Mouse (Mus musculus): ENCODE results near the gene Wnt5a. TPM values are rescaled to one million over a fixed set of nuclear protein-coding genes. Genes with fewer than 3 reads are reported as not detected.

Gene Wnt5a
- polyA plus RNA-seq, 1 experiment = 7.4 TPM

- Histone ChIP-seq H3K4me3 (ENCODE audit: low read depth, low read length) (peak overlapping the region; percentile 46), H3K27me3 (ENCODE audit: control insufficient read depth, insufficient read depth, low read length) (peaks cover 47% of the 10 kb centered on the region), H3K36me3 (ENCODE audit: control insufficient read depth, insufficient read depth, low read length) (no peaks in the 10 kb centered on the region), H3K4me1 (ENCODE audit: control insufficient read depth, insufficient read depth, insufficient read length, low read length) (peaks cover 5% of the 10 kb centered on the region; the same call in 1 of the 2 replicates), H3K27ac (ENCODE audit: insufficient read depth, low read depth, low read length) (no peak overlapping the region)
- 8% methylated on average over 47 of the region's 47 CpGs for WGBS
- TF ChIP-seq CTCF (IDR thresholded peaks at IDR 0.05; ENCODE audit: extremely low read depth, insufficient read length, insufficient replicate concordance, low read depth, low read length) (no peak), POLR2A (IDR thresholded peaks at IDR 0.05; ENCODE audit: low read depth, low read length) (no peak)
Measured at GRCm38 (mm10) chr14:28509441-28510340, 5.1 kb downstream of the Wnt5a start.

GRCm38 (mm10) chr14:28510341-28511028 is 5.9 kb downstream of the Wnt5a start:
- Histone ChIP-seq H3K4me1 (ENCODE audit: control insufficient read depth, insufficient read depth, insufficient read length, low read length) (peaks cover 5% of the 10 kb centered on the region; the same call in 1 of the 2 replicates), H3K36me3 (ENCODE audit: control insufficient read depth, insufficient read depth, low read length) (no peaks in the 10 kb centered on the region), H3K27ac (ENCODE audit: insufficient read depth, low read depth, low read length) (peak overlapping the region; percentile 26; the same call in 1 of the 2 replicates), H3K27me3 (ENCODE audit: control insufficient read depth, insufficient read depth, low read length) (peaks cover 39% of the 10 kb centered on the region), H3K4me3 (ENCODE audit: low read depth, low read length) (peak overlapping the region; percentile 46)
- TF ChIP-seq CTCF (IDR thresholded peaks at IDR 0.05; ENCODE audit: extremely low read depth, insufficient read length, insufficient replicate concordance, low read depth, low read length) (no peak), POLR2A (IDR thresholded peaks at IDR 0.05; ENCODE audit: low read depth, low read length) (no peak)
- 18% methylated on average over 29 of the region's 29 CpGs for WGBS

- peak overlapping the region; percentile 46 for H3K4me3 ChIP-seq (ENCODE audit: low read depth, low read length)
- WGBS = 5% methylated on average over 41 of the region's 41 CpGs
- H3K4me1 ChIP-seq (ENCODE audit: control insufficient read depth, insufficient read depth, insufficient read length, low read length) = 0 out of 2 replicates have a peak, but pooled peaks cover 2% of the 10 kb centered on the region
- peaks cover 34% of the 10 kb centered on the region for H3K27me3 ChIP-seq (ENCODE audit: control insufficient read depth, insufficient read depth, low read length)
- H3K27ac ChIP-seq (ENCODE audit: insufficient read depth, low read depth, low read length) = 0 out of 2 replicates have a peak overlapping the region, but pooled peaks have one; percentile 26
- no peaks in the 10 kb centered on the region for H3K36me3 ChIP-seq (ENCODE audit: control insufficient read depth, insufficient read depth, low read length)
- no peak for TF ChIP-seq POLR2A (IDR thresholded peaks at IDR 0.05; ENCODE audit: low read depth, low read length)
- no peak for TF ChIP-seq CTCF (IDR thresholded peaks at IDR 0.05; ENCODE audit: extremely low read depth, insufficient read length, insufficient replicate concordance, low read depth, low read length)
Measured at GRCm38 (mm10) chr14:28511029-28511651, 6.6 kb downstream of the Wnt5a start.

GRCm38 (mm10) chr14:28512805-28513590 is 8.4 kb downstream of the Wnt5a start:
- H3K4me1 ChIP-seq (ENCODE audit: control insufficient read depth, insufficient read depth, insufficient read length, low read length) = no peaks in the 10 kb centered on the region
- H3K36me3 ChIP-seq (ENCODE audit: control insufficient read depth, insufficient read depth, low read length) = no peaks in the 10 kb centered on the region
- TF ChIP-seq CTCF (IDR thresholded peaks at IDR 0.05; ENCODE audit: extremely low read depth, insufficient read length, insufficient replicate concordance, low read depth, low read length) (no peak), POLR2A (IDR thresholded peaks at IDR 0.05; ENCODE audit: low read depth, low read length) (no peak)
- peaks cover 21% of the 10 kb centered on the region for H3K27me3 ChIP-seq (ENCODE audit: control insufficient read depth, insufficient read depth, low read length)
- no peak overlapping the region for H3K27ac ChIP-seq (ENCODE audit: insufficient read depth, low read depth, low read length)
- no peak overlapping the region for H3K4me3 ChIP-seq (ENCODE audit: low read depth, low read length)
- WGBS = 82% methylated on average over 5 of the region's 5 CpGs

- H3K36me3 ChIP-seq (ENCODE audit: control insufficient read depth, insufficient read depth, low read length) = no peaks in the 10 kb centered on the region
- no peak overlapping the region for H3K27ac ChIP-seq (ENCODE audit: insufficient read depth, low read depth, low read length)
- no peaks in the 10 kb centered on the region for H3K4me1 ChIP-seq (ENCODE audit: control insufficient read depth, insufficient read depth, insufficient read length, low read length)
- TF ChIP-seq POLR2A (IDR thresholded peaks at IDR 0.05; ENCODE audit: low read depth, low read length) (no peak), CTCF (IDR thresholded peaks at IDR 0.05; ENCODE audit: extremely low read depth, insufficient read length, insufficient replicate concordance, low read depth, low read length) (no peak)
- peaks cover 14% of the 10 kb centered on the region for H3K27me3 ChIP-seq (ENCODE audit: control insufficient read depth, insufficient read depth, low read length)
- WGBS = 53% methylated on average over 2 of the region's 2 CpGs
- no peak overlapping the region for H3K4me3 ChIP-seq (ENCODE audit: low read depth, low read length)
Measured at GRCm38 (mm10) chr14:28514171-28514570, 9.6 kb downstream of the Wnt5a start.

GRCm38 (mm10) chr14:28515331-28515730 is 10.8 kb downstream of the Wnt5a start:
- no peaks in the 10 kb centered on the region for H3K36me3 ChIP-seq (ENCODE audit: control insufficient read depth, insufficient read depth, low read length)
- peaks cover 6% of the 10 kb centered on the region for H3K27me3 ChIP-seq (ENCODE audit: control insufficient read depth, insufficient read depth, low read length)
- no peak overlapping the region for H3K4me3 ChIP-seq (ENCODE audit: low read depth, low read length)
- no peaks in the 10 kb centered on the region for H3K4me1 ChIP-seq (ENCODE audit: control insufficient read depth, insufficient read depth, insufficient read length, low read length)
- 66% methylated on average over 6 of the region's 6 CpGs for WGBS
- H3K27ac ChIP-seq (ENCODE audit: insufficient read depth, low read depth, low read length) = no peak overlapping the region
- TF ChIP-seq CTCF (IDR thresholded peaks at IDR 0.05; ENCODE audit: extremely low read depth, insufficient read length, insufficient replicate concordance, low read depth, low read length) = no peak
- no peak for TF ChIP-seq POLR2A (IDR thresholded peaks at IDR 0.05; ENCODE audit: low read depth, low read length)
